Mouse (Mus musculus) neural tube, embryonic 14.5 days (tissue): ENCODE measurements around the gene Ampd3. TPM values are rescaled to one million over a fixed set of nuclear protein-coding genes. Genes with fewer than 3 reads are reported as not detected.

Source experiments
- ATAC-seq: fragments of 200-750 bp; cut with Nextera tagmentation; 2 replicates; pipeline ENCODE4 v1.8.0; 2017; ENCODE audit warnings: low read depth, mild to moderate bottlenecking, moderate TSS enrichment, moderate library complexity
- H3K27ac ChIP-seq: fragments of 300-500 bp; sonication (generic); 2 replicates; pipeline ENCODE4 v1.5.1; 2014; ENCODE audit warnings: low read depth, mild to moderate bottlenecking, control low read depth, low read length, moderate library complexity, mixed read lengths
- H3K27me3 ChIP-seq: fragments of 300-500 bp; sonication (generic); 2 replicates; pipeline ENCODE4 v1.6.1; 2014; ENCODE audit warnings: low read length; ENCODE audit not compliant: control insufficient read depth, insufficient read depth
- H3K36me3 ChIP-seq: fragments of 300-500 bp; sonication (generic); 2 replicates; pipeline ENCODE4 v1.6.1; 2014; ENCODE audit warnings: low read length, mixed read lengths; ENCODE audit not compliant: control insufficient read depth, insufficient read depth
- H3K4me1 ChIP-seq: fragments of 300-500 bp; sonication (generic); 2 replicates; pipeline ENCODE4 v1.6.1; 2014; ENCODE audit warnings: low read length; ENCODE audit not compliant: control insufficient read depth, insufficient read depth
- H3K4me2 ChIP-seq: fragments of 300-500 bp; sonication (generic); 2 replicates; pipeline ENCODE4 v1.6.1; 2014; ENCODE audit warnings: mild to moderate bottlenecking, low read depth, low read length, control low read depth
- H3K4me3 ChIP-seq: fragments of 300-500 bp; sonication (generic); 2 replicates; pipeline ENCODE4 v1.5.1; 2014; ENCODE audit warnings: low read depth, low read length, control low read depth, mixed read lengths
- H3K9ac ChIP-seq: fragments of 300-500 bp; sonication (generic); replicated peaks from 2 replicates; pipeline ENCODE4 v1.6.1; 2014; ENCODE audit warnings: low read depth, mild to moderate bottlenecking, control low read depth, low read length, mixed read lengths
- H3K9me3 ChIP-seq: fragments of 300-500 bp; sonication (generic); 2 replicates; pipeline ENCODE4 v1.6.1; 2016; ENCODE audit warnings: low read length; ENCODE audit not compliant: control insufficient read depth
- WGBS: fragments of 180-500 bp; shearing (Covaris S2); extraction: QIAGEN DNeasy Blood & Tissue Kit; methylation state at CpG from one replicate; pipeline ENCODE4 v1.1.7; 2014; 5-methylcytosine and 5-hydroxymethylcytosine counted together
- polyA plus RNA-seq: library from polyadenylated mRNA; unstranded; fragments of >200 nt; fragmentation: Nextera tagmentation; extraction: Ambion mirVana; gene quantifications from 2 replicates; pipeline ENCODE4 v1.2.1, GENCODE M21; 2014

Gene Ampd3
- polyA plus RNA-seq, 1 experiment from 2014 or later: 10.9 TPM

GRCm38 (mm10) chr7:110753926-110754330, 14.1 kb upstream of the Ampd3 start:
- Histone ChIP-seq H3K27ac (no peak overlapping the region), H3K27me3 (no peaks in the 10 kb centered on the region), H3K4me1 (no peaks in the 10 kb centered on the region), H3K4me3 (no peak overlapping the region), H3K9me3 (no peaks in the 10 kb centered on the region), H3K4me2 (no peak overlapping the region), H3K36me3 (no peaks in the 10 kb centered on the region), H3K9ac (no peak overlapping the region)
- ATAC-seq: no peak
- WGBS: 50% methylated on average over 5 of the region's 5 CpGs

- no peaks in the 10 kb centered on the region for H3K27me3 ChIP-seq
- H3K4me3 ChIP-seq: no peak overlapping the region
- no peaks in the 10 kb centered on the region for H3K4me1 ChIP-seq
- no peak overlapping the region for H3K9ac ChIP-seq
- H3K9me3 ChIP-seq: no peaks in the 10 kb centered on the region
- no peak overlapping the region for H3K27ac ChIP-seq
- H3K4me2 ChIP-seq: no peak overlapping the region
- WGBS: 65% methylated on average over 2 of the region's 2 CpGs
- H3K36me3 ChIP-seq: no peaks in the 10 kb centered on the region
- no peak for ATAC-seq
Observed at GRCm38 (mm10) chr7:110756440-110756839, 11.6 kb upstream of the Ampd3 start.

- no peaks in the 10 kb centered on the region for H3K4me1 ChIP-seq
- no peak overlapping the region for H3K4me3 ChIP-seq
- no peak overlapping the region for H3K4me2 ChIP-seq
- WGBS: 74% methylated on average over 5 of the region's 5 CpGs
- H3K9me3 ChIP-seq: no peaks in the 10 kb centered on the region
- H3K36me3 ChIP-seq: no peaks in the 10 kb centered on the region
- H3K27me3 ChIP-seq: no peaks in the 10 kb centered on the region
- H3K27ac ChIP-seq: no peak overlapping the region
- ATAC-seq: no peak
- no peak overlapping the region for H3K9ac ChIP-seq
Observed at GRCm38 (mm10) chr7:110762605-110763180, 5.3 kb upstream of the Ampd3 start.

- 1% methylated on average over 34 of the region's 61 CpGs for WGBS
- peak overlapping the region; percentile 77 for H3K9ac ChIP-seq
- no peaks in the 10 kb centered on the region for H3K36me3 ChIP-seq
- 0 out of 2 replicates have a peak overlapping the region, but pooled peaks have one; percentile 28 for H3K27ac ChIP-seq
- peak overlapping the region; percentile 94 for H3K4me2 ChIP-seq
- H3K4me1 ChIP-seq: no peaks in the 10 kb centered on the region
- H3K4me3 ChIP-seq: peak overlapping the region; percentile 51
- peak; percentile 89 for ATAC-seq
- 0 out of 2 replicates have a peak, but pooled peaks cover 3% of the 10 kb centered on the region for H3K27me3 ChIP-seq
- H3K9me3 ChIP-seq: no peaks in the 10 kb centered on the region
Observed at GRCm38 (mm10) chr7:110768451-110769064, 552 bp downstream of the Ampd3 start.

- peak overlapping the region; percentile 77 for H3K9ac ChIP-seq
- 0 out of 2 replicates have a peak, but pooled peaks cover 3% of the 10 kb centered on the region for H3K27me3 ChIP-seq
- ATAC-seq: peak; percentile 38; the same call in 1 of the 2 replicates
- 45% methylated on average over 4 of the region's 4 CpGs for WGBS
- no peak overlapping the region for H3K27ac ChIP-seq
- no peaks in the 10 kb centered on the region for H3K9me3 ChIP-seq
- H3K36me3 ChIP-seq: no peaks in the 10 kb centered on the region
- peak overlapping the region; percentile 51 for H3K4me3 ChIP-seq
- H3K4me1 ChIP-seq: 0 out of 2 replicates have a peak, but pooled peaks cover 4% of the 10 kb centered on the region
- peak overlapping the region; percentile 94 for H3K4me2 ChIP-seq
Observed at GRCm38 (mm10) chr7:110769094-110769493, 1.1 kb downstream of the Ampd3 start.

- H3K4me2 ChIP-seq: no peak overlapping the region
Observed at GRCm38 (mm10) chr7:110770949-110771348, 2.9 kb downstream of the Ampd3 start.

GRCm38 (mm10) chr7:110772343-110772742, 4.3 kb downstream of the Ampd3 start:
- Histone ChIP-seq H3K36me3 (no peaks in the 10 kb centered on the region), H3K4me1 (0 out of 2 replicates have a peak, but pooled peaks cover 4% of the 10 kb centered on the region), H3K27me3 (0 out of 2 replicates have a peak, but pooled peaks cover 3% of the 10 kb centered on the region), H3K9ac (no peak overlapping the region), H3K27ac (no peak overlapping the region), H3K4me2 (no peak overlapping the region), H3K9me3 (no peaks in the 10 kb centered on the region), H3K4me3 (no peak overlapping the region)
- ATAC-seq: no peak
- 86% methylated on average over 3 of the region's 3 CpGs for WGBS

More at GRCm38 (mm10) chr7:110770949-110771348, 2.9 kb downstream of the Ampd3 start:
- H3K9me3 ChIP-seq: no peaks in the 10 kb centered on the region
- no peak for ATAC-seq
- H3K27ac ChIP-seq: no peak overlapping the region
- no peaks in the 10 kb centered on the region for H3K36me3 ChIP-seq
- H3K27me3 ChIP-seq: 0 out of 2 replicates have a peak, but pooled peaks cover 3% of the 10 kb centered on the region
- WGBS: 96% methylated on average over 4 of the region's 4 CpGs
- H3K4me1 ChIP-seq: 0 out of 2 replicates have a peak, but pooled peaks cover 4% of the 10 kb centered on the region
- H3K4me3 ChIP-seq: no peak overlapping the region
- no peak overlapping the region for H3K9ac ChIP-seq

- Histone ChIP-seq H3K4me1 (0 out of 2 replicates have a peak, but pooled peaks cover 4% of the 10 kb centered on the region), H3K4me2 (no peak overlapping the region), H3K36me3 (no peaks in the 10 kb centered on the region), H3K9me3 (no peaks in the 10 kb centered on the region), H3K27ac (peak overlapping the region; percentile 52; the same call in 1 of the 2 replicates), H3K4me3 (no peak overlapping the region), H3K27me3 (0 out of 2 replicates have a peak, but pooled peaks cover 3% of the 10 kb centered on the region), H3K9ac (no peak overlapping the region)
- WGBS: 51% methylated on average over 14 of the region's 14 CpGs
- no peak for ATAC-seq
Observed at GRCm38 (mm10) chr7:110773204-110774002, 5.4 kb downstream of the Ampd3 start.
